Mouse (Mus musculus) layer of hippocampus, adult 8-10 months (tissue): Measurements from ENCODE around the gene Gtsf1. TPM values are rescaled to one million over a fixed set of nuclear protein-coding genes. Genes with fewer than 3 reads are reported as not detected.

Experiments
- DNase-seq, 2 experiments: peaks; one replicate each; pipeline ENCODE4 v3.0.0; 2022; ENCODE audit warnings: low spot score in 2 of 2
- total RNA-seq, 4 experiments: library from RNA; stranded (reverse); gene quantifications; 2 replicates each; pipeline ENCODE4 v1.2.4; 2022

The Gtsf1 gene
- total RNA-seq, 4 experiments from 2014 or later = not detected

DNA sequence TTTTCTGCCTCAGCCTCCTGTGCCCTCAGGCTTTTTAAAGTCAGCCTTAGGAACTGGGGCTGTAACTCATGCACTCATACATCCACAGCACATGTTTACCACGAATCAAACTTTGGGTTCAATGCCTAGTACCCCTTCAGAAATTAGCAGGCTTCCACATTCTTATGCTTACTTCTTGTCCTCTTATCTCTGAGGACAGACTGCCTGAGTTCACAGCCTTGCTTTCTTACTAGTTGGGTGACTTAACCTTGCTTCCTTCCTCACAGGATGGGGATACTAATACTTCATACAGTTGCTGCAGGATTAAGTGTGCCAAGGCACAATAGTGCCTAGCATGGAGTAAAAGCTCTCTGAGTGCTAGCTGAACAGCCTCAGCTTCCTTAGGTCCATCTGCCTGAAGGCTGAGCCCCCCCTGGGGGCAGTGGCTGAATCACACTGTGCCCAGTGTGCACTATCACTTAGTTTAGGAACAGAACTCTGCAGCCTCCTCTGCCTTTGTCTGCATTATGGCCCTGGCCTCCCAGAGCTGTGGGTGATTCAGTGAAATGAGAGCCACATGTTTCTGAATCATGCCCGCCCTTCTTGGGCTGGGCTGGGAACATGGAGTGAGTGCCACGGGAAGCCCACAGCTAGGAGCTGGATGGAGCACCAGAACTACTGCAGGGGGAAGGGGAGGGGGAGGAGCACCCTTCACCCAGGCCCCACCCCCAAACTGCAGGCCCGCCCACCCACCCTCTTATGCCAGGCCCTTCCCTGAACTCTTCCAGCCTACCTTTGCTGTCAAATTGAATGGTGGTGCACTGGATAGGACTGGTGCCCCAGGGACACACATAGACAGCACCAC is 71.8 kb downstream of the Gtsf1 start:
- no peak for DNase-seq

DNA sequence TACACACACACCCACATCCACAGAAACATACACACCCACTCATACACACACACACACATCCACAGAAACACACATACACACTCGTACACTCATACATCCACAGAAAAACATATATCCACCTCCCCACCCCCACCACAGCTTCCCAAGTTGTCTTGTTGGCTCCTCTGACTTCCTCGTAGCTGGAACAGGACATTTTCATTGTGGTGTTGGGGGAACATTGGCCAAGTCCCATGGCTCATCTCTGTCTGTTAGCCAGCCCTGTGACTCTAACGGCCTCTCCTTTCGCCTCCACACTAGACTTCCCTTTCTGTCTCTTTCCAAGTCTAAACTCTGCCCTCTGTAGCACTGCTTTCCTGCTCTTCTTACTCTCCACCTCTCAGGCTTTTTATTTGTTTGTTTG is 72.5 kb downstream of the Gtsf1 start:
- no peak for DNase-seq

DNA sequence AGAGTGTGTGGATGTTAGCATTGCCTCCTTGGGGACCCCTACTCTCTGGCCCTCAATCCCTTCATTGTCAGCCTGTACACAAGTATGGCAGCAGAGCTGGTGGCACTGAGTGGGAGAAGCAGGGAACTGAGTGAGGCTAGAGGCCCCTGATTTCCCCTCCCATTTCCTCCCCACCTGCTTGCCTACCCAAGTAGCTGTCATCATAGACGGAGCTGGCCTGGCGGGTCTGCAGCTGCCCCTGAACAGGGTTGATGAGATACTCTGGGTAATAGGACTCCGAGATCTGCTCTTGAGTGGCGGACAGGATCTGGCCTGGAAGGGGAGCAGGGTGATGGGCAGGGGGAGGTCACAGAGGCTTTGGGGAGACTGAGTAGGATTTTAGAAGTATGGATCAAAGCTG is 74.1 kb downstream of the Gtsf1 start:
- no peak for DNase-seq

DNA sequence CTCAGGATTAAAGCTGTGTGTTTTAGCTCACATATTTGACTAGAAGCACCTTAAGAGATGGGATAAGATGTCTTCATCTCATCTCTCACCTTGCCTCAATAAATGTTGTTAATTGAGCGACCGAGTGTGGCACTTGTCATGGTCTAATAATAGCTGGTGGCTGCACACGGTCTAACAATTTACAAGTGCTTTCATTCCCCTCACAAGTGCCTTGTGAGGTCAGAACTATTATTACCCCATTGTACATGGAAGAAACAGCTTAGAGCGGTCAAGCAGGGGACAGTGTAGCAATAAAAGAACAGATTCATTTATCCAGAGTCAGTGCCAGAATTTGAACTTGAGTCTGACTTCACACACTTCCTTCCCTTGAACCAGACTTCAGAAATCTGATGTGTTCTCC is 74.8 kb downstream of the Gtsf1 start:
- no peak for DNase-seq

DNA sequence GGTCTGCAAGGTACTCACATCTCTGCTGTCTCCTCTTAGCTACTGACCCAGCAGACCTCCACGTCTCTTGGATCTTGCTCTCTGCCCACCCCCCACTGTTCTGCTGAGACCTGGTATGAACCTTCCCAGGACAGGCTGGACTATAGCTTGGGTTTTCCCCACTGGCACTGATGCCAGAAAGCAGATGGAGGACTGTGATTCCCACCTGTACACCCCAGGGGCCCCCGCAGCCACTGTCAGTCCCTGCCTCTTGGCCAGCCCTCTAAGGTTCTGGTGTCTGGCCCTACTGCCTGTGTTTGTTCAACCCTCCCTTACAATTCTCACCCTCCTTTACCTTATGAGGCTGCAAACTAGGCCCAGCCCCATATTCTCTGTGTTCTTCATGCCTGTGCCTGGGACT is 75.6 kb downstream of the Gtsf1 start:
- DNase-seq = no peak

DNA sequence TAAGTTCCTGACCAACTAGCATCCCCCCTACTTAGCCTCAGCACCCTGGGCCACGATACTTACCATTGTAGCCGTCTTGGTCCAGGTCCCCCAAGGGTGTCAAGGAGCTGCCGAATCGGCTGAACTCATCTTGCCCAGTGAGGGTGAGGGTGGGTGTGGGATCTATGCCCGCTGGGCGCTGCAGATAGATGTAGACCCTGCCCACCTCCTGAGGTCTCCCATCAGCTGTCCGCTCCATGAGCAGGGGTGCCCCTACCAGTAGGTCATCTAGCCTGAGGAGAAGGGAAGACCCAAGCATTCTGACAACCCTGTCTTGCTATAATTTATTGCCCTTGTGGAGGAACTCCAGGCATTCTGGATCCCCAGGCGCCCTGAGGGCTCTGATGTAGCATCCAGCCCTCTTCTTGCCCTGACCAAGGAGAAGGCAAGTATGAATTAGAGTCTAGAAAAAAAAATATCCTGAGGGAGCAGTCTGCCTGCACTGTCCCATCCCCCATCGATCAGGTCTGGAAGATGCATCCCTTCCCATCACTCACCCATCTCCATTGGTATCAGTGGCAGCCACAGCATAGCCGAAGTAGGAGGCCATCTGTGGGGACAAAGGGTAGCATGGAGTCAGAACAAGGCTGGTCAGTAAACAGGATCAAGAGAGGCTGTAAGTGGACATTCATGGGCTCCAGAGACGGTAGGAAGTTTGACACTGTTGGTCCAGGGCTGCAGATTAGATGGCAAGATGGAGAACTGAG is 76.6 kb downstream of the Gtsf1 start:
- DNase-seq = no peak

DNA sequence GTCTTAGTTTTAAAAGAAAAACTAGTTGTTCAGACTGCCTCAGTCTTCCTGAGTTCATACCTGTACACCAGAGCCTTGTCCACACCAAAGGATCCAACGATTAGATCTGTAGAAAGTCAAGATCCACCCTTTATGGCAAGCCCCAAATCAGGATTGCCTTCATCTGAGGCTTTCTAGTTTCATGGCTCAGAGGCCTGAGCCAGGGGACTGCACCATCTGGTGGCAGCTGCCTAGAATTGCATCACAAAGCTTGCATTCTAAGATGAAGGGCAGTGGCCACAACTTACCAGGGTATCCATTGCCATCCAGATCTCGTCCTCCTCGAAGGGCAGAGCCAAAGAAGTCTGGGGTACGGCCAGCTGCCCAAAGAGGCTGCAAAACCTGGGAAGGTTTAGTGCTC is 77.4 kb downstream of the Gtsf1 start:
- DNase-seq = no peak

Other genes with a start within 250 kb of the Gtsf1 start
- 100 to 1,000 TPM; 170 to 209 (median 180) TPM for gene Cbx5, start 190.7 kb downstream of the Gtsf1 start, total RNA-seq
- 100 to 1,000 TPM; 257 to 295 (median 288) TPM for gene Hnrnpa1, start 190.0 kb downstream of the Gtsf1 start, total RNA-seq
- gene Nfe2, start 172.1 kb downstream of the Gtsf1 start, total RNA-seq = not detected
- gene Copz1, start 157.8 kb downstream of the Gtsf1 start, total RNA-seq = 100 to 1,000 TPM in 1 of 4 experiments, 10 to 100 TPM in 3; 90.6 to 100 (median 94.2) TPM
- gene Gpr84, start 119.9 kb downstream of the Gtsf1 start, total RNA-seq = 1 to 10 TPM in 2 of 4 experiments, under 1 TPM in 2; 0.35 to 9.3 (median 4.4) TPM
- 10 to 100 TPM; 37.9 to 55.5 (median 47.0) TPM for gene Zfp385a, start 90.4 kb downstream of the Gtsf1 start, total RNA-seq
- gene Itga5, start 63.7 kb downstream of the Gtsf1 start, total RNA-seq = 1 to 10 TPM; 1.8 to 4.8 (median 2.9) TPM
- not detected for gene Gtsf2, start 18.0 kb upstream of the Gtsf1 start, total RNA-seq
- gene Nckap1l, start 23.3 kb upstream of the Gtsf1 start, total RNA-seq = 10 to 100 TPM in 2 of 4 experiments, 1 to 10 TPM in 2; 7.4 to 29.6 (median 17.0) TPM
- 100 to 1,000 TPM in 3 of 4 experiments, 10 to 100 TPM in 1; 99.3 to 111 (median 103) TPM for gene Pde1b, start 72.6 kb upstream of the Gtsf1 start, total RNA-seq
- gene Ppp1r1a, start 107.5 kb upstream of the Gtsf1 start, total RNA-seq = 100 to 1,000 TPM; 103 to 150 (median 121) TPM
- 1 to 10 TPM in 2 of 4 experiments, under 1 TPM in 1, not detected in 1; 0.74 to 4.7 (median 3.5) TPM for gene Glycam1, start 134.6 kb upstream of the Gtsf1 start, total RNA-seq